Mouse (Mus musculus): Measurements from ENCODE around the gene Zfp652. TPM values are rescaled to one million over a fixed set of nuclear protein-coding genes. Genes with fewer than 3 reads are reported as not detected.
A peak's percentile ranks its signal among the peaks of the same experiment; 100 is the strongest.

Zfp652 gene
- total RNA-seq, 1 experiment from 2014 or later = 42.9 TPM

- DNase-seq = no peak
These were observed 119.2 kb downstream of the Zfp652 start for GRCm38 (mm10) chr11:95831641-95832040.

- no peak for DNase-seq
These were observed 119.9 kb downstream of the Zfp652 start for GRCm38 (mm10) chr11:95832129-95833005.

- DNase-seq = no peak
These were observed 120.6 kb downstream of the Zfp652 start for GRCm38 (mm10) chr11:95833006-95833570.

GRCm38 (mm10) chr11:95833631-95834142, 121.2 kb downstream of the Zfp652 start:
- no peak for DNase-seq

GRCm38 (mm10) chr11:95834143-95834667, 121.7 kb downstream of the Zfp652 start:
- peak; percentile 64 for DNase-seq

- no peak for DNase-seq
These were observed 122.6 kb downstream of the Zfp652 start for GRCm38 (mm10) chr11:95834742-95835710.

- no peak for DNase-seq
These were observed 123.4 kb downstream of the Zfp652 start for GRCm38 (mm10) chr11:95835832-95836231.

GRCm38 (mm10) chr11:95836433-95836832, 124.0 kb downstream of the Zfp652 start:
- DNase-seq = no peak

- peak; percentile 91 for DNase-seq
These were observed 124.6 kb downstream of the Zfp652 start, which contains the start of gene Gngt2 for GRCm38 (mm10) chr11:95837059-95837458. Gngt2 (plus strand) TSS chr11:95837216.

GRCm38 (mm10) chr11:95838598-95838997, 126.1 kb downstream of the Zfp652 start:
- no peak for DNase-seq

GRCm38 (mm10) chr11:95838999-95839868, 126.8 kb downstream of the Zfp652 start:
- no peak for DNase-seq

GRCm38 (mm10) chr11:95840694-95841497, 128.4 kb downstream of the Zfp652 start:
- DNase-seq = peak; percentile 1

GRCm38 (mm10) chr11:95841498-95841830, 129.0 kb downstream of the Zfp652 start:
- peak; percentile 2 for DNase-seq

- DNase-seq = peak; percentile 75
These were observed 129.7 kb downstream of the Zfp652 start, which contains the start of gene Abi3 for GRCm38 (mm10) chr11:95842074-95842681. Abi3 (minus strand) TSS chr11:95842476.

- DNase-seq = no peak
These were observed 130.5 kb downstream of the Zfp652 start for GRCm38 (mm10) chr11:95842953-95843352.

- DNase-seq = no peak
These were observed 131.0 kb downstream of the Zfp652 start for GRCm38 (mm10) chr11:95843421-95843950.

- no peak for DNase-seq
These were observed 132.5 kb downstream of the Zfp652 start for GRCm38 (mm10) chr11:95844935-95845334.

- DNase-seq = no peak
These were observed 138.4 kb downstream of the Zfp652 start for GRCm38 (mm10) chr11:95850898-95851297.

- DNase-seq = peak; percentile 83
These were observed 141.2 kb downstream of the Zfp652 start for GRCm38 (mm10) chr11:95853684-95854083.
